Mouse (Mus musculus) embryonic facial prominence, embryonic 10.5 days (tissue): ENCODE measurements at regions not wholly inside any gene's neighbourhood (a gene's known extent, or its start where the extent isn't known, plus 50 kb on each side); places are given as distances from the start of the nearest gene placed in this dataset.

ENCODE experiments used
- DNase-seq: peaks from one replicate; pipeline ENCODE4 v3.0.0-alpha.2; 2017; ENCODE audit warnings: low spot score
- H3K27ac ChIP-seq: fragments of 300-500 bp; sonication (generic); replicated peaks from 2 replicates; pipeline ENCODE4 v1.5.1; 2016; ENCODE audit warnings: mild to moderate bottlenecking
- H3K27me3 ChIP-seq: fragments of 300-500 bp; sonication (generic); replicated peaks from 2 replicates; pipeline ENCODE4 v1.6.1; 2016; ENCODE audit warnings: low read depth, mild to moderate bottlenecking; ENCODE audit not compliant: poor library complexity, severe bottlenecking
- H3K36me3 ChIP-seq: fragments of 300-500 bp; sonication (generic); replicated peaks from 2 replicates; pipeline ENCODE4 v1.6.1; 2016; ENCODE audit warnings: mild to moderate bottlenecking, moderate library complexity
- H3K4me1 ChIP-seq: fragments of 300-500 bp; sonication (generic); 2 replicates; pipeline ENCODE4 v1.6.1; 2016
- H3K4me3 ChIP-seq: fragments of 300-500 bp; sonication (generic); 2 replicates; pipeline ENCODE4 v1.5.1; 2016; ENCODE audit warnings: mild to moderate bottlenecking, moderate library complexity
- H3K9me3 ChIP-seq: fragments of 300-500 bp; sonication (generic); 2 replicates; pipeline ENCODE4 v1.6.1; 2016; ENCODE audit warnings: mild to moderate bottlenecking
- WGBS: fragments of 180-500 bp; shearing (Covaris S2); methylation state at CpG from one replicate; pipeline ENCODE4 v1.1.7; 2016; 5-methylcytosine and 5-hydroxymethylcytosine counted together

DNA sequence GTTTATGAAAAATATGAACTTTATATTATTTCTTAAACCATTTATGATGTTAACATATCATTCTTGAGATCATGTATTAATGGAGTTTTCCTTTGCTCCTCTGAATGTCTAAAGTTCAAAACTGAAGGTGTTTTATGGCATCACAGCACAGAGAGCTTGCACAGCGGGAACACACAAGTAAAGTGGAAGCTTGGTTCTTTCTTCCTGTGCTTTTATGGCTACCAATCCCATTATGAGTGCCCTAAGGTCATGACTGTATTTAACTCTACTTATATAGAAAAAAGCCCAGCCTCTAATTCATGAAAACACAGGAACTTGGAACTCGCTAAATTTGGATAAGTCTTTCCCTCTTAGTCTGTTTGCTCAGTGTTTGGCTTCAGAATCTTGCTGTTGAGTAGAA is 417.3 kb upstream of the Adamts5 start:
- 60% methylated on average over 2 of the region's 2 CpGs for WGBS
- no peaks in the 10 kb centered on the region for H3K4me1 ChIP-seq
- no peak for DNase-seq
- H3K4me3 ChIP-seq = no peak overlapping the region
- H3K27me3 ChIP-seq = no peaks in the 10 kb centered on the region
- H3K9me3 ChIP-seq = no peaks in the 10 kb centered on the region
- no peaks in the 10 kb centered on the region for H3K36me3 ChIP-seq
- H3K27ac ChIP-seq = no peak overlapping the region

DNA sequence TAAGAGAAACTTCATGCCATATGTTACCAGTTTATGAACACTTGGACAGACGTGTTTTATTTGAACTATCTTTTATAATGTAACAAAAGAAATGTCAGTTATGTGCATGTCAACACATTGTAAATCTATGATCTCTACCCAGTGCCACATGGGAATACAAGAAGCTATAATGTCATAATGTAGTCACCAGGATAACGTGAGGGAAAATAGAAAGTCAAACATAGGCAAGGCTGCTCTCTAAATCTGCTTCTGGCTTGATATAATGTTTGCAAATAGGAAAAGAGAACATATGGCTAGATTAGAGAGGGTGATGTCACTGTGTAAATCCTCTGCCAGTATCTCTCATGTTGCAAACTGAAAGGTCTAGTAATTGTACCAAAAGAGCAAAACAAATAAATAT is 408.1 kb upstream of the Adamts5 start:
- no peak for DNase-seq
- H3K4me3 ChIP-seq = no peak overlapping the region
- H3K9me3 ChIP-seq = no peaks in the 10 kb centered on the region
- WGBS = 76% methylated on average over 2 of the region's 2 CpGs
- no peaks in the 10 kb centered on the region for H3K27me3 ChIP-seq
- no peaks in the 10 kb centered on the region for H3K36me3 ChIP-seq
- H3K27ac ChIP-seq = no peak overlapping the region
- H3K4me1 ChIP-seq = no peaks in the 10 kb centered on the region

GRCm38 (mm10) chr16:86303869-86304268 is 402.2 kb upstream of the Adamts5 start:
- no peak overlapping the region for H3K27ac ChIP-seq
- no peaks in the 10 kb centered on the region for H3K36me3 ChIP-seq
- H3K27me3 ChIP-seq = no peaks in the 10 kb centered on the region
- WGBS = 86% methylated on average over 2 of the region's 2 CpGs
- H3K4me3 ChIP-seq = no peak overlapping the region
- no peaks in the 10 kb centered on the region for H3K9me3 ChIP-seq
- DNase-seq = no peak
- no peaks in the 10 kb centered on the region for H3K4me1 ChIP-seq

DNA sequence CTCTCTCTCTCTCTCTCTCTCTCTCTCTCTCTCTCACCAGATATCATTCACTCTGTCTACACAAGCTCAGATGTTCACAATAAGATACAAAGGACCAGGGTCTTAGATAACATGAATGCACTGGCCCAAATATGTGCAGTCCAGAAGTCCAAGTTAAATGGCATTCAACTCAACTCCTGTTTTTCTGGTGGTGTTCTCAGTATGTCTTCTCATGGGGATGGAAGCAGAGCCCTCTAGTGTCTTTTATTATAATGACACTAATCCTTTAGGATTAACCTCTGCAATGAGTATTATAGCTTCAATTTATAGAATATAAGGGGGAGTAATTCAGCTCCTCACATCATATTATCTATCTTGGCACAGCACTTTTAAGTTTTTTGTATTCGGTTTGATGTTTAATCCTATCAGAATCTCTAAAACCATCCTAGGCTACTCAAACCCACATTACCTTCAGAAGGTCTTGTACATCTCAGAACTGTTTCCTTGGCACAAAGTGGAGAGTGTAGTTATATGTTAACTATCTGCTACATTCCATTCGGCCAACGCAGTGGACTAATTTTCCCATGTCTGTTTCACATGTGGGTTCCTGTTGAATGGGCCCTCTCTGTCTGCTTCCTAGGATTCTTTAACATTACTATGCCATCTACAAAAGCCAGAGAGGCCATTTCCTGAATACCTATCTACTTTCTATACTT is 401.0 kb upstream of the Adamts5 start:
- no peak overlapping the region for H3K4me3 ChIP-seq
- no peaks in the 10 kb centered on the region for H3K4me1 ChIP-seq
- H3K27me3 ChIP-seq = no peaks in the 10 kb centered on the region
- no peak for DNase-seq
- H3K9me3 ChIP-seq = no peaks in the 10 kb centered on the region
- 76% methylated on average over 3 of the region's 3 CpGs for WGBS
- no peaks in the 10 kb centered on the region for H3K36me3 ChIP-seq
- H3K27ac ChIP-seq = no peak overlapping the region

DNA sequence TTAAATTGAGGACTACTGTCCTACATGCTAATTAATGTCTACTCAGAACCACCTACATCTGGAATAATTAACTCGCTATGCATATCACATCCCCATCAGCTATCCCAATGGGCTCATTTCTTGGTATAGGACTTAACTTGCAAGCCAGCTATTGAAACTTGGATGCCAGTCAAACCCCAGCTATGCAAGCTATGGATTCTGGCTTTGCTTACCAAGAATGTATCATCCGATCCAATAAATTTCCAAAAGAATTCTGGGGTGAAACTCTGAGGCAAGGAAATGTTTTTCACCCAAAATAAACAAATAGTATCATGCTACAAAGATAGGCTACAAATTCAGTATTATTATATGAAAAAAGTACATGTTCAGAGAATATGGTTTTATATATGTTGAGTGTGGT is 392.8 kb upstream of the Adamts5 start:
- H3K27me3 ChIP-seq = no peaks in the 10 kb centered on the region
- no peaks in the 10 kb centered on the region for H3K9me3 ChIP-seq
- no peak overlapping the region for H3K27ac ChIP-seq
- no peak overlapping the region for H3K4me3 ChIP-seq
- 92% methylated on average over 2 of the region's 2 CpGs for WGBS
- H3K4me1 ChIP-seq = no peaks in the 10 kb centered on the region
- no peaks in the 10 kb centered on the region for H3K36me3 ChIP-seq
- no peak for DNase-seq

GRCm38 (mm10) chr16:86281326-86281725 is 379.7 kb upstream of the Adamts5 start:
- 93% methylated on average over 2 of the region's 2 CpGs for WGBS
- Histone ChIP-seq H3K27ac (no peak overlapping the region), H3K4me1 (no peaks in the 10 kb centered on the region), H3K4me3 (no peak overlapping the region), H3K27me3 (no peaks in the 10 kb centered on the region), H3K36me3 (no peaks in the 10 kb centered on the region), H3K9me3 (no peaks in the 10 kb centered on the region)
- DNase-seq = no peak

GRCm38 (mm10) chr16:86277031-86277430 is 375.4 kb upstream of the Adamts5 start:
- 80% methylated on average over 1 of the region's 1 CpGs for WGBS
- Histone ChIP-seq H3K27ac (no peak overlapping the region), H3K36me3 (no peaks in the 10 kb centered on the region)

DNA sequence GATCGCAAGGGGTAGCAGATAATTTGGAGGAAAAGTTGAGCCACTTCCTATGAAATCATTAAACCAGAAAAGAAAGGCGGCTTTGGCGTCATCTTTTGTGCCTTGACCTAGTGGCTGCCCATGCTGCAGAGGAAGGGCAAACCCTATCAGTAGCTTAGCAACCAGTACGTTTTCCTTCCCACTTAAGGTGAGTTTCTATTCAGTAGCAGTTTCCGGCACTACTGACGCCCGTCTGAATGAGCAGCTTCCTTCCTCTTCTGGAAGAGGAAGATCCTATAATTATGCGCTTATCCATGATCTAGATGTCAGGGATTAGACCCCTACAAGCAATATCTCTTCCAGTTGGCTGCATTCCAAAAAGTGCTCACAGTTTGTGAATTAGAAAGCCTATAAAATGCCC is 360.0 kb upstream of the Adamts5 start:
- H3K9me3 ChIP-seq = no peaks in the 10 kb centered on the region
- H3K4me1 ChIP-seq = no peaks in the 10 kb centered on the region
- 75% methylated on average over 8 of the region's 8 CpGs for WGBS
- no peak overlapping the region for H3K27ac ChIP-seq
- H3K36me3 ChIP-seq = no peaks in the 10 kb centered on the region
- no peak for DNase-seq
- no peak overlapping the region for H3K4me3 ChIP-seq
- no peaks in the 10 kb centered on the region for H3K27me3 ChIP-seq

More at GRCm38 (mm10) chr16:86277031-86277430, 375.4 kb upstream of the Adamts5 start:
- no peaks in the 10 kb centered on the region for H3K27me3 ChIP-seq
- no peak overlapping the region for H3K4me3 ChIP-seq
- H3K9me3 ChIP-seq = no peaks in the 10 kb centered on the region
- H3K4me1 ChIP-seq = no peaks in the 10 kb centered on the region
- no peak for DNase-seq

- Histone ChIP-seq H3K27ac (no peak overlapping the region), H3K36me3 (no peaks in the 10 kb centered on the region), H3K9me3 (no peaks in the 10 kb centered on the region), H3K4me1 (no peaks in the 10 kb centered on the region), H3K27me3 (no peaks in the 10 kb centered on the region), H3K4me3 (no peak overlapping the region)
- no peak for DNase-seq
These were observed 351.0 kb upstream of the Adamts5 start for GRCm38 (mm10) chr16:86252630-86253029.

DNA sequence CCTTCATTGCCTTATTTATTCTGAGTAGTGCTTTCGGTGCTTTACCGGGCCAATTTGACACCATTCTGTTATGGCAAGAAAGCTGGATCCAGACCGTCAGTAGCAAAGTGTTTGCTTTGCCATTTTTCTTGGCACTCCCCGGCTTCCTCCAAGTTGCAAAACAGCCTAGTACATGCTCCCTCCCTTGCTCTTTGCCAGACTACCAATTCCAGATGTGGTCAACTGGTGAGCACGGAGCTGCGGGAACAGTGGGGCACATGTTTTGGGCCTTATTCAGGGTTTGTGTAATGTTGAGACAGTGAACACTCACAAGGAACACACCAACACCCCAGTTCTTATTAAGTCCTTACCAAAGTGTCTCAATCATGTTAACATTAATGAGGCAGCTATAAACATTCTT is 348.4 kb upstream of the Adamts5 start:
- Histone ChIP-seq H3K27ac (no peak overlapping the region), H3K27me3 (no peaks in the 10 kb centered on the region), H3K36me3 (no peaks in the 10 kb centered on the region), H3K9me3 (no peaks in the 10 kb centered on the region), H3K4me3 (no peak overlapping the region), H3K4me1 (no peaks in the 10 kb centered on the region)
- 83% methylated on average over 6 of the region's 6 CpGs for WGBS
- DNase-seq = no peak

DNA sequence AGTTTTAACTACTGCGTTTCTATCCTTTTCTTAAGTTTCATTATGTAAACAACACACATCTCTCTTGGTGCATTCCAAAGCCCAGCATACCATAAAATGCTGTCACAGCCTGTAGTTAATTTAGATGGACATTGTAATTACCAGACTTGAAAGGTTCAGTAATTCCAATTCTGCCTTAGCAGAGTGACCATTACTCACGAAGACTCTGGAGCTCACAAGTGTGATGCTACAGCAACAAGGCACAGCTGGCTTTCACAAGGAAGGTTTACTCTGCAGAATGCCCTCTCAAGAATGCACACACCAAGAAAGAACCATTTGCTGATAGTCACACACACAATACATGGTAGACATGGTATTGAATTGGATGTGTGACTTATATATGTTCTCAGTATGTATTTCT is 342.6 kb upstream of the Adamts5 start:
- Histone ChIP-seq H3K36me3 (no peaks in the 10 kb centered on the region), H3K27ac (no peak overlapping the region), H3K4me3 (no peak overlapping the region), H3K27me3 (no peaks in the 10 kb centered on the region), H3K4me1 (no peaks in the 10 kb centered on the region), H3K9me3 (no peaks in the 10 kb centered on the region)
- DNase-seq = no peak
- 54% methylated on average over 2 of the region's 2 CpGs for WGBS

- Histone ChIP-seq H3K9me3 (no peaks in the 10 kb centered on the region), H3K4me3 (no peak overlapping the region), H3K4me1 (no peaks in the 10 kb centered on the region), H3K27ac (no peak overlapping the region), H3K27me3 (no peaks in the 10 kb centered on the region), H3K36me3 (no peaks in the 10 kb centered on the region)
- no peak for DNase-seq
- WGBS = 84% methylated on average over 3 of the region's 3 CpGs
These were observed 341.3 kb upstream of the Adamts5 start for GRCm38 (mm10) chr16:86242766-86243510.

DNA sequence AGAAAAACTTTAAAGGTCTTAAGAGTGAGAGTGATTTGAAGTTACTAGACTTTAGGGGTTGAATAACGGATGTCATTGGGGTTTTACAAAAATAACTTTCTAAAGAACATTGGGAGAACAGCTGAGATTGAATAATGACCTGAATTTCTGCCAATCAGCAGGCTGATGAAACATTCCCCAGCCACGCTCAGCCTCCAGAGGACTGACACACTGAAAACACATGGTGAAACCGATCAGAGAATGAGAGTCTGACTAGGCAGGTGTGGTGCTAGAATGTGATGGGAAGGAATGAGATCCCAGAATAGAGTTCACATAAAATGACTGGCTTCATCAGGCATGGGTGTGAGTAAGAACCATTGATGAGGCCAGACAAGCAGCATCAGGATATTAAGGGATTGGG is 321.4 kb upstream of the Adamts5 start:
- Histone ChIP-seq H3K36me3 (no peaks in the 10 kb centered on the region), H3K4me1 (no peaks in the 10 kb centered on the region), H3K9me3 (no peaks in the 10 kb centered on the region), H3K4me3 (no peak overlapping the region), H3K27me3 (no peaks in the 10 kb centered on the region), H3K27ac (no peak overlapping the region)
- WGBS = 82% methylated on average over 3 of the region's 3 CpGs
- DNase-seq = no peak
